Mouse (Mus musculus) thymus, adult 2 months (tissue): ENCODE measurements around the gene Fhit.

ENCODE experiments used
- CTCF ChIP-seq: fragments of 200-500 bp; IDR thresholded peaks from 2 replicates; pipeline ENCODE4 v1.5.1; 2012; ENCODE audit warnings: mild to moderate bottlenecking, control low read depth, low read length, moderate library complexity, borderline replicate concordance; ENCODE audit not compliant: control insufficient read depth, poor library complexity, insufficient read depth; ENCODE audit errors: extremely low read depth
- POLR2A ChIP-seq: fragments of 200-500 bp; IDR thresholded peaks from 2 replicates; pipeline ENCODE4 v1.6.1; 2012; ENCODE audit warnings: mild to moderate bottlenecking, low read length, control low read depth, moderate library complexity; ENCODE audit not compliant: control insufficient read depth, poor library complexity, insufficient read depth; ENCODE audit errors: extremely low read depth

DNA sequence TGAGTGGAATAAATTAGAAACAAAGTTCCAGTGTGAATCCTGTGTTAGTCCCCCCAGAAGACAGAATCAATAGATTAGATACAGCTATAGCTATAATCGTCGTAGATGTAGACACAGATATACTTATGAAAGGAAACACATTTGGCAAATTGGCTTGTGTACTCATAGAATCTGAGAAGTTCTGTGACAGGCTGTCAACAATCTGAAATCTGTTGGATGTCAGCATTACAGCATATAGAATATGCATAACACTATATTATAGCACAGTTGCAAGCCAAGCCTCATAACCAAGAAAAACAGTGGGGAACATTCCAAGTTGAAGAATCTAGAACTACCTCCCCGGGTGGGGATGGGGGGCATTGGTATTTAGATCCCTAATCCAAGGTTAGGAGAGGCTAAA is 1635.7 kb downstream of the Fhit start:
- TF ChIP-seq CTCF = no peak
- TF ChIP-seq POLR2A = no peak
